Mouse (Mus musculus) lung, postnatal 10 days (tissue): ENCODE measurements around the gene Hexim2.

Experiments
- DNase-seq: peaks from one replicate; pipeline ENCODE4 v3.0.0; 2021

Hexim2 gene

GRCm38 (mm10) chr11:103174411-103174832 lies 42.2 kb downstream of the Hexim2 start:
- DNase-seq, result no peak

- DNase-seq, result peak; percentile 60
Observed at GRCm38 (mm10) chr11:103174891-103175391, 42.7 kb downstream of the Hexim2 start.

GRCm38 (mm10) chr11:103175688-103176442 lies 43.6 kb downstream of the Hexim2 start:
- DNase-seq, result no peak

- DNase-seq, result no peak
Observed at GRCm38 (mm10) chr11:103176510-103176909, 44.3 kb downstream of the Hexim2 start.

GRCm38 (mm10) chr11:103177216-103177615 lies 45.0 kb downstream of the Hexim2 start:
- no peak for DNase-seq

- peak; percentile 22 for DNase-seq
Observed at GRCm38 (mm10) chr11:103177815-103178485, 45.7 kb downstream of the Hexim2 start.

- no peak for DNase-seq
Observed at GRCm38 (mm10) chr11:103178748-103179147, 46.5 kb downstream of the Hexim2 start.

- no peak for DNase-seq
Observed at GRCm38 (mm10) chr11:103180426-103180825, 48.2 kb downstream of the Hexim2 start.

- DNase-seq, result no peak
Observed at GRCm38 (mm10) chr11:103181349-103181748, 49.1 kb downstream of the Hexim2 start.

GRCm38 (mm10) chr11:103181911-103182310 lies 49.7 kb downstream of the Hexim2 start:
- DNase-seq, result no peak

- peak; percentile 73 for DNase-seq
Observed at GRCm38 (mm10) chr11:103184891-103185290, 52.7 kb downstream of the Hexim2 start.
